Mouse (Mus musculus) liver, embryonic 14.5 days (tissue): Measurements from ENCODE around the gene Parp16. TPM values are rescaled to one million over a fixed set of nuclear protein-coding genes. Genes with fewer than 3 reads are reported as not detected.

Experiments
- ATAC-seq: fragments of 200-750 bp; cut with Nextera tagmentation; 2 replicates; pipeline ENCODE4 v1.8.0; 2017; ENCODE audit warnings: moderate number of reproducible peaks, mild to moderate bottlenecking, moderate library complexity; ENCODE audit not compliant: insufficient read depth
- DNase-seq, 3 experiments: peaks; one replicate each; pipeline ENCODE4 v3.0.0-alpha.2; 2012 to 2013; ENCODE audit warnings: low read depth in 3 of 3, low spot score in 3 of 3
- H3K27ac ChIP-seq: fragments of 300-500 bp; sonication (generic); 2 replicates; pipeline ENCODE4 v1.5.1; 2014; ENCODE audit warnings: moderate library complexity, mild to moderate bottlenecking, control low read depth, inconsistent platforms
- H3K27me3 ChIP-seq: fragments of 300-500 bp; sonication (generic); 2 replicates; pipeline ENCODE4 v1.6.1; 2014; ENCODE audit warnings: mild to moderate bottlenecking, low read length, moderate library complexity; ENCODE audit not compliant: control insufficient read depth, insufficient read depth
- H3K36me3 ChIP-seq: fragments of 300-500 bp; sonication (generic); replicated peaks from 2 replicates; pipeline ENCODE4 v1.6.1; 2014; ENCODE audit warnings: low read depth; ENCODE audit not compliant: control insufficient read depth, insufficient read depth
- H3K4me1 ChIP-seq, 2 experiments: fragments of 200-500 bp in 1 of 2; fragments of 300-500 bp in 1 of 2; sonication (generic) in 1 of 2; replicated peaks; 2 replicates each; pipeline ENCODE4 v1.6.1; 2012 to 2014; ENCODE audit warnings: antibody characterized with exemption in 1 of 2, inconsistent platforms in 1 of 2, low read length in 1 of 2; ENCODE audit not compliant: control insufficient read depth in 2 of 2, insufficient read depth in 2 of 2
- H3K4me2 ChIP-seq: fragments of 300-500 bp; sonication (generic); 2 replicates; pipeline ENCODE4 v1.6.1; 2014; ENCODE audit warnings: low read depth, mild to moderate bottlenecking, control low read depth, moderate library complexity
- H3K4me3 ChIP-seq, 2 experiments: fragments of 200-500 bp in 1 of 2; fragments of 300-500 bp in 1 of 2; sonication (generic) in 1 of 2; 2 replicates each; pipeline ENCODE4 v1.5.1; 2012 to 2014; ENCODE audit warnings: low read depth in 2 of 2, low read length in 2 of 2, mild to moderate bottlenecking in 2 of 2, control low read depth in 1 of 2, inconsistent platforms in 1 of 2, moderate library complexity in 1 of 2; ENCODE audit not compliant: insufficient read depth in 1 of 2
- H3K9ac ChIP-seq: fragments of 300-500 bp; sonication (generic); replicated peaks from 2 replicates; pipeline ENCODE4 v1.6.1; 2014; ENCODE audit warnings: mild to moderate bottlenecking, control low read depth, moderate library complexity
- H3K9me3 ChIP-seq: fragments of 300-500 bp; sonication (generic); 2 replicates; pipeline ENCODE4 v1.6.1; 2016; ENCODE audit warnings: low read length, mixed read lengths; ENCODE audit not compliant: control insufficient read depth
- CTCF ChIP-seq: IDR thresholded peaks from 2 replicates; pipeline ENCODE4 v1.5.1; 2016; ENCODE audit warnings: antibody characterized with exemption, low read depth, control low read depth
- EP300 ChIP-seq: IDR thresholded peaks from 2 replicates; pipeline ENCODE4 v1.6.1; 2016; ENCODE audit warnings: antibody characterized with exemption, low read depth
- WGBS: fragments of 180-500 bp; shearing (Covaris S2); extraction: QIAGEN DNeasy Blood & Tissue Kit; methylation state at CpG from one replicate; pipeline ENCODE4 v1.1.7; 2014; ENCODE audit not compliant: insufficient replicate concordance; 5-methylcytosine and 5-hydroxymethylcytosine counted together
- polyA plus RNA-seq, 2 experiments: library from polyadenylated mRNA; depleted of rRNA in 1 of 2; stranded (reverse) in 1 of 2; unstranded in 1 of 2; fragments of >200 nt; fragmentation: Nextera tagmentation in 1 of 2; extraction: Ambion mirVana in 1 of 2; gene quantifications; 2 replicates each; pipeline versions ENCODE4 v1.2.1 to v1.2.3; 2012 to 2014

The Parp16 gene
- polyA plus RNA-seq, 2 experiments, result 5.7 to 7.2 TPM

GRCm38 (mm10) chr9:65196738-65197569 is 1.8 kb downstream of the Parp16 start:
- TF ChIP-seq CTCF (peak; percentile 91), EP300 (0 out of 2 replicates have a peak, but pooled peaks have one; percentile 1)
- 11% methylated on average over 26 of the region's 26 CpGs for WGBS

GRCm38 (mm10) chr9:65197826-65198225 is 2.7 kb downstream of the Parp16 start:
- Histone ChIP-seq H3K36me3 (no peaks in the 10 kb centered on the region), H3K4me2 (peak overlapping the region; percentile 57), H3K4me1 (peaks cover 35 to 55% of the 10 kb centered on the region in 2 experiments), H3K4me3 (no peak overlapping the region), H3K9me3 (no peaks in the 10 kb centered on the region), H3K9ac (peak overlapping the region; percentile 56), H3K27me3 (no peaks in the 10 kb centered on the region), H3K27ac (peak overlapping the region; percentile 90)
- 57% methylated on average over 6 of the region's 6 CpGs for WGBS
- DNase-seq, result peak; percentile 73 to 76 (median 75)
- 0 out of 2 replicates have a peak, but pooled peaks have one; percentile 7 for ATAC-seq
- no peak for TF ChIP-seq EP300
- TF ChIP-seq CTCF, result no peak

More at GRCm38 (mm10) chr9:65196738-65197569, 1.8 kb downstream of the Parp16 start:
- peak overlapping the region; percentile 90 for H3K27ac ChIP-seq
- ATAC-seq (peak; percentile 72), DNase-seq (peak; percentile 76 to 84 (median 77))
- H3K4me2 ChIP-seq, result peak overlapping the region; percentile 57
- H3K9me3 ChIP-seq, result no peaks in the 10 kb centered on the region
- H3K4me3 ChIP-seq, result no peak overlapping the region
- no peaks in the 10 kb centered on the region for H3K27me3 ChIP-seq
- H3K9ac ChIP-seq, result peak overlapping the region; percentile 58
- no peaks in the 10 kb centered on the region for H3K36me3 ChIP-seq
- H3K4me1 ChIP-seq, result peaks cover 35 to 53% of the 10 kb centered on the region in 2 experiments

- Histone ChIP-seq H3K36me3 (no peaks in the 10 kb centered on the region), H3K4me1 (peaks cover 34 to 51% of the 10 kb centered on the region in 2 experiments), H3K9ac (peak overlapping the region; percentile 21), H3K27ac (peak overlapping the region; percentile 85), H3K4me3 (no peak overlapping the region), H3K27me3 (no peaks in the 10 kb centered on the region), H3K9me3 (no peaks in the 10 kb centered on the region), H3K4me2 (no peak overlapping the region)
- DNase-seq (no peak), ATAC-seq (no peak)
- WGBS, result 43% methylated on average over 7 of the region's 7 CpGs
- TF ChIP-seq CTCF, result no peak
- no peak for TF ChIP-seq EP300
Measured at GRCm38 (mm10) chr9:65199723-65200122, 4.6 kb downstream of the Parp16 start.

- no peak overlapping the region for H3K4me3 ChIP-seq
- no peaks in the 10 kb centered on the region for H3K9me3 ChIP-seq
- H3K36me3 ChIP-seq, result no peaks in the 10 kb centered on the region
- TF ChIP-seq CTCF, result no peak
- no peak for TF ChIP-seq EP300
- no peaks in the 10 kb centered on the region for H3K27me3 ChIP-seq
- H3K4me2 ChIP-seq, result no peak overlapping the region
- DNase-seq (no peak), ATAC-seq (no peak)
- H3K9ac ChIP-seq, result peak overlapping the region; percentile 53
- peaks cover 28 to 44% of the 10 kb centered on the region in 2 experiments for H3K4me1 ChIP-seq
- H3K27ac ChIP-seq, result peak overlapping the region; percentile 85
- WGBS, result 52% methylated on average over 1 of the region's 1 CpGs
Measured at GRCm38 (mm10) chr9:65200606-65201005, 5.5 kb downstream of the Parp16 start.

- H3K4me1 ChIP-seq, result peaks cover 24 to 40% of the 10 kb centered on the region in 2 experiments
- H3K27ac ChIP-seq, result peak overlapping the region; percentile 85
- no peaks in the 10 kb centered on the region for H3K9me3 ChIP-seq
- DNase-seq, result no peak
- WGBS, result 12% methylated on average over 3 of the region's 3 CpGs
- no peak overlapping the region for H3K4me3 ChIP-seq
- H3K36me3 ChIP-seq, result no peaks in the 10 kb centered on the region
- H3K27me3 ChIP-seq, result no peaks in the 10 kb centered on the region
- peak overlapping the region; percentile 53 for H3K9ac ChIP-seq
- TF ChIP-seq CTCF, result no peak
- no peak for TF ChIP-seq EP300
- no peak for ATAC-seq
- no peak overlapping the region for H3K4me2 ChIP-seq
Measured at GRCm38 (mm10) chr9:65201021-65201380, 5.8 kb downstream of the Parp16 start.
